Mouse (Mus musculus) T-helper 1 cell (primary cell): ENCODE data around the gene Cyp4f13.

Source experiments
- in situ Hi-C: fragments of 300-600 bp; cut with MboI, MseI; formaldehyde crosslinking; loops from one replicate; pipeline ENCODE4 v1.15.1; 2025; ENCODE audit warnings: high pct_unique_total_duplicates

The Cyp4f13 gene

GRCm38 (mm10) chr17:32905239-32905638 is 42.0 kb downstream of the Cyp4f13 start:
- in situ Hi-C loops: no loop called here

GRCm38 (mm10) chr17:32904414-32904813 is 42.8 kb downstream of the Cyp4f13 start:
- in situ Hi-C loops: no loop called here

- in situ Hi-C loops: no loop called here
Observed at GRCm38 (mm10) chr17:32901751-32902525, 45.3 kb downstream of the Cyp4f13 start.

DNA sequence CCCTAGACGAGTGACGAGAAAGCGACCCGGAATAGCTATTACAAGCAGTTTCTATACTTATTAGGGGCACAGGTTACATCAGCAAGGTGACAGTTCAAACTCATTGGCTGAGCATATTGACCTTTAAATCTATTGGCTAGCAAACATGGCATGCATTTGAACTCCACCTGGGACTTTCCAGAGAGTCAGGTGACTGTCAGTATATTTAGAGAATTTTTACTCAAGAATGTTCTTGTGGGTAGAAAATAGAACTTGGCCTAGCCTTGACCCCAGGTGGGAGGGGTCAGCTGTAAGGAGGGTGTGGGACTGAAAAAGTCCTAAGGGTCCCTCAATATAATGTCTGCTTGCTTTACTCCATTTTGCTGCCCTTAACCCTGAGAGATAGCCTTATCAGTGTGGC is 51.8 kb downstream of the Cyp4f13 start:
- in situ Hi-C loops: no loop called here

DNA sequence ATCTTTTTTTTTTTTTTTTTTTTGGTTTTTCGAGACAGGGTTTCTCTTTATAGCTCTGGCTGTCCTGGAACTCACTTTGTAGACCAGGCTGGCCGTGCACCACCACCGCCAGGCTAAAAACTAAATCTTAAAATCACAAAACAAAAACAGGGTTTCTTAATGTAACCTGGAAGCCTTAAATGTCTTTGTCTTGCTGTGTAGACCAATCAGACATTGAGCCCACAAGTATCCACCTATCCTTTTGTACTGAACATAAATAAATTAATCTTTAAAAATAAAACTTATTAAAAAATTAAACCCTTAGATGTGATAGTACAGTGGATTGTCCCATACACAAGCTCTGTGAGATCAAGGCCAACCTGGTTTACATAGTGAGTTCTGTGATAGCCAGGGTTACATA is 53.3 kb downstream of the Cyp4f13 start:
- in situ Hi-C loops: no loop called here

GRCm38 (mm10) chr17:32891239-32892180 is 55.7 kb downstream of the Cyp4f13 start, which contains the start of gene Zfp870:
TSS of gene Zfp870 (minus strand) at chr17:32891642.
- in situ Hi-C loops: no loop called here

DNA sequence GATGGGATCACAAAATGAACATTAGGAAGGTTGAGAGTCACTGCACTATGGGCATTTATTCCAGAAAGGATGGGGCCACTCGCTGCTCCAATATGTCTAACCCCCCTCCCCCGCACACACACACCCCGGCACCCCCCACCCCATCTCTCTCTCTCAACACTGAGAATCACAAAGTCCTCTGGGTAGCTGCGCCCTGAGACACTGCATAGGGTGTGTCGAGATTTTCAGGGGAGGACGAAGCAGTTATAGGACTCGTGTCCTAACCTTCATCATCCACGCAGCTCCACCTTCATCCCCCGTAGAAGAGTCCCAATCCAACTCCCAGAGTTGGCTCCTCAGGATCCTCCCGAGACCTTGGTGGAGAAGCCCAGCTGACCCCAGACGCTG is 56.4 kb downstream of the Cyp4f13 start:
- in situ Hi-C loops: no loop called here

DNA sequence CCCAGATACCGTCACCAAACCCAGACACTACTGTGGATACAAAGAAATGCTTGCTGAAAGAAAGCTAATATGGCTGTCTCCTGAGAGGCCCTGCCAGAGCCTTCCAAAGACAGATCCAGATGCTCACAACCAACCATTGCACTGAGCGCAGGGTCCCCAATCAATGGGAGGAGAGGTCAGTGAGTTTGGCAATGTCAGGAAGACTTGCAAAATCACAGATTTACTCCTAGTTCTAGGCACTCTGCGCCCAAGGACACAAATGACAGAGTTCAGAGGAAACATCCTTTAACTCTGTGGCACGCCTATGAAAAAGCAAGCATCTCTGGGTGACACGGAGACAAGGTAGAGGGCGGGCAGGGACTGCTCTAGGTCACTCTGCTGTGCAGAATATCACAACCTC is 57.6 kb downstream of the Cyp4f13 start:
- in situ Hi-C loops: no loop called here

DNA sequence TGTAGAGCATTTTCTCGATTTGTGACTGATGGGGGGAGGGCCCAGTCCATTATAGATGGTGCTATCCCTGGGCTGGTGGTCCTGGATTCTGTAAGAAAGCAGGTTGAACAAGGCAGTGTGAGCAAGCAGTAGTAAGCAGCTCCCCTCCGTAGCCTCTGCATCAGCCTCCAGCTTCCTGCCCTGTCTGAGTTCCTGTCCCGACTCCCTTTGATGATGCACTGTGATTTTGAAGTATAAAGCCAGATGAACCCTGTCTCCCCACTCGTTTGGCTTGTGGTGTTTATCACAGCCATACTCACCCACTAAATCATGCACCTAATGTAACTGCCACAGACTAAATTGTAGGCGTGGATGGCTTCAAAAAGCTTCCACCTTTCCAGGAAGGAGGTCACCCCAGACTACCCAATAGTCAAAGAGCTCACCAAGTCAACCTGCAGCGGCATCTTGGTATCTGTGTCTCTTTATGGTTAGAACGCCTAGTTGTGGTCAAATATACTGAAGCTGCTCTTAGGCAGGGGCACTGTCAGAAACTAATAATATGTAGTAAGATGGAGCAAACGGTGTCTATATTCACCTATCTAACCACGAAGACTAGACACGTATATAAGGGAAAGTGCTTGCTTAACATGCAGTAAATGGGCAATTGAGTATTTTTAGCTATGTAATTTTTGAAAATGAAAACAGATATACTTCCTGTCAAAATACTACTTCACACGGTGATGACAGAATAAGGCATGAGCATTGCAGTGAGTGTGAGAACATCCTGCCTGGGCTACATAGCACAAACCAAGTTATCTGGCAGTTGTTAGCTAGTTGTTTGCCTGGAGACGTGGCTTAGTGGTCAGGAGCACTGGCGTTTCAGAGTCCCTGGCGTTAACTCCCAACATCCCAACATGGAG is 66.6 kb downstream of the Cyp4f13 start:
- in situ Hi-C loops: no loop called here

DNA sequence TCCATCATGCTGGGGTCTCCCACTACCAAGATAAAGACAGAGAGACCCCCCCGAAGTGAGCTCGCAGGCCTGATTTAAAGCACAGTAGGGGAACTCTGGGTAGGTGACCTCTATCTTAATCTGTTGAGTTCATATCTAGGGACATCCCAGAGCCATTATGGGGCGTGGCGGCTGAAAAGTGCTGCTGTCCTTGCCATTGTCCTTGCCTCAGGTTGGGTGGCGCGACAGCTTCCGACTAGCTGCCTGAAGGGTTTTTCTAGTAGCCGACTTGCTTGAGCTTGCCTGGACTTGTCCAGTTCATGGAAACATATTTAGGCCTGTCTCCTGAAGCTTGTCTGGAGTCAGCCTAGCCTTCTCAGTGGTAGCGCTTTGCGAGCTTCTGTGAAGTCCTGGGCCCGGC is 68.4 kb downstream of the Cyp4f13 start:
- in situ Hi-C loops: no loop called here

GRCm38 (mm10) chr17:32877471-32878171 is 69.6 kb downstream of the Cyp4f13 start:
- in situ Hi-C loops: no loop called here
